Mouse (Mus musculus) MEL (cell line): ENCODE measurements around the gene Wdfy1. TPM values are rescaled to one million over a fixed set of nuclear protein-coding genes. Genes with fewer than 3 reads are reported as not detected.

ENCODE experiments used
- DNase-seq: peaks from one replicate; pipeline ENCODE4 v3.0.0; 2011; ENCODE audit warnings: low read depth, low spot score
- H3K27ac ChIP-seq: 2 replicates; pipeline ENCODE4 v1.5.1; 2012; ENCODE audit warnings: low read depth, mild to moderate bottlenecking, control low read depth, low read length, moderate library complexity; ENCODE audit not compliant: control insufficient read depth
- H3K27me3 ChIP-seq, 2 experiments: fragments of 150-350 bp in 1 of 2; sonication (generic) in 1 of 2; 2 replicates each; pipeline ENCODE4 v1.6.1; 2012; ENCODE audit warnings: low read length in 2 of 2, mild to moderate bottlenecking in 2 of 2, improper control_type of control experiment in 1 of 2, moderate library complexity in 1 of 2; ENCODE audit not compliant: insufficient read depth in 2 of 2, control insufficient read depth in 1 of 2
- H3K36me3 ChIP-seq, 2 experiments: 2 replicates each; pipeline ENCODE4 v1.6.1; 2012 to 2014; ENCODE audit warnings: low read length in 2 of 2, improper control_type of control experiment in 1 of 2, inconsistent platforms in 1 of 2, mild to moderate bottlenecking in 1 of 2; ENCODE audit not compliant: insufficient read depth in 2 of 2, control insufficient read depth in 1 of 2
- H3K4me1 ChIP-seq, 2 experiments: fragments of 150-350 bp in 1 of 2; sonication (generic) in 1 of 2; 2 replicates each; pipeline ENCODE4 v1.6.1; 2012; ENCODE audit warnings: low read length in 2 of 2, improper control_type of control experiment in 1 of 2, mild to moderate bottlenecking in 1 of 2; ENCODE audit not compliant: insufficient read depth in 2 of 2, control insufficient read depth in 1 of 2
- H3K4me3 ChIP-seq, 2 experiments: fragments of 150-350 bp in 1 of 2; sonication (generic) in 1 of 2; 2 replicates each; pipeline ENCODE4 v1.5.1; 2012; ENCODE audit warnings: low read depth in 2 of 2, low read length in 2 of 2, mild to moderate bottlenecking in 2 of 2, moderate library complexity in 2 of 2, control low read depth in 1 of 2, improper control_type of control experiment in 1 of 2; ENCODE audit not compliant: control insufficient read depth in 1 of 2, insufficient read depth in 1 of 2
- H3K79me2 ChIP-seq: 2 replicates; pipeline ENCODE4 v1.6.1; 2012; ENCODE audit warnings: mild to moderate bottlenecking, low read length, moderate library complexity; ENCODE audit not compliant: control insufficient read depth, poor library complexity, insufficient read depth
- H3K9ac ChIP-seq: 2 replicates; pipeline ENCODE4 v1.6.1; 2012; ENCODE audit warnings: low read depth, mild to moderate bottlenecking, control low read depth, low read length, moderate library complexity; ENCODE audit not compliant: control insufficient read depth, poor library complexity, severe bottlenecking
- H3K9me3 ChIP-seq: fragments of 150-350 bp; sonication (generic); replicated peaks from 2 replicates; pipeline ENCODE4 v1.6.1; 2012; ENCODE audit warnings: mild to moderate bottlenecking, low read length, improper control_type of control experiment, moderate library complexity; ENCODE audit not compliant: insufficient read depth
- BHLHE40 ChIP-seq: IDR thresholded peaks from 2 replicates; pipeline ENCODE4 v1.6.1; 2012; ENCODE audit warnings: low read depth, mild to moderate bottlenecking, inconsistent platforms, low read length, improper control_type of control experiment, borderline replicate concordance
- CHD1 ChIP-seq: IDR thresholded peaks from 2 replicates; pipeline ENCODE4 v1.6.1; 2012; ENCODE audit warnings: low read depth, mild to moderate bottlenecking, inconsistent platforms, low read length, improper control_type of control experiment
- CHD2 ChIP-seq: IDR thresholded peaks from 2 replicates; pipeline ENCODE4 v1.6.1; 2011; ENCODE audit warnings: low read length, improper control_type of control experiment
- CTCF ChIP-seq, 3 experiments: IDR thresholded peaks in 2 of 3; conservative IDR thresholded peaks in 1 of 3; 2 replicates each; pipeline ENCODE4 v1.5.1; 2011 to 2012; ENCODE audit warnings: low read length in 3 of 3, low read depth in 2 of 3, mild to moderate bottlenecking in 2 of 3, improper control_type of control experiment in 1 of 3, inconsistent platforms in 1 of 3, mixed read lengths in 1 of 3, moderate library complexity in 1 of 3; ENCODE audit not compliant: control insufficient read depth in 1 of 3, insufficient read depth in 1 of 3, poor library complexity in 1 of 3, severe bottlenecking in 1 of 3
- E2F4 ChIP-seq: IDR thresholded peaks from 2 replicates; pipeline ENCODE4 v1.6.1; 2011; ENCODE audit warnings: low read depth, low read length, improper control_type of control experiment, borderline replicate concordance
- EP300 ChIP-seq, 2 experiments: IDR thresholded peaks; 2 replicates each; pipeline ENCODE4 v1.6.1; 2011; ENCODE audit warnings: improper control_type of control experiment in 2 of 2, low read length in 2 of 2, low read depth in 1 of 2, mild to moderate bottlenecking in 1 of 2
- ETS1 ChIP-seq: IDR thresholded peaks from 2 replicates; pipeline ENCODE4 v1.6.1; 2012; ENCODE audit warnings: low read depth, mild to moderate bottlenecking, inconsistent platforms, low read length, improper control_type of control experiment, moderate library complexity
- GABPA ChIP-seq: IDR thresholded peaks from 2 replicates; pipeline ENCODE4 v1.6.1; 2012; ENCODE audit warnings: low read depth, mild to moderate bottlenecking, inconsistent platforms, low read length, improper control_type of control experiment, moderate library complexity
- JUND ChIP-seq: IDR thresholded peaks from 2 replicates; pipeline ENCODE4 v1.6.1; 2011; ENCODE audit warnings: low read depth, mild to moderate bottlenecking, improper control_type of control experiment, low read length
- KAT2A ChIP-seq: conservative IDR thresholded peaks from 2 replicates; pipeline ENCODE4 v1.6.1; 2012; ENCODE audit warnings: low read depth, low read length, improper control_type of control experiment, inconsistent platforms
- MAFK ChIP-seq: IDR thresholded peaks from 2 replicates; pipeline ENCODE4 v1.6.1; 2011; ENCODE audit warnings: low read depth, mild to moderate bottlenecking, low read length, improper control_type of control experiment, borderline replicate concordance
- MEF2A ChIP-seq: IDR thresholded peaks from 2 replicates; pipeline ENCODE4 v1.6.1; 2014; ENCODE audit warnings: low read depth, mild to moderate bottlenecking, inconsistent platforms, low read length, improper control_type of control experiment; ENCODE audit not compliant: poor library complexity, insufficient replicate concordance, severe bottlenecking; ENCODE audit errors: extremely low read depth
- MYB ChIP-seq: IDR thresholded peaks from 2 replicates; pipeline ENCODE4 v1.6.1; 2011; ENCODE audit warnings: mild to moderate bottlenecking, low read depth, low read length, improper control_type of control experiment
- MYC ChIP-seq: IDR thresholded peaks from 2 replicates; pipeline ENCODE4 v1.6.1; 2011; ENCODE audit warnings: low read depth, mild to moderate bottlenecking, low read length, improper control_type of control experiment, moderate library complexity
- NELFE ChIP-seq: IDR thresholded peaks from 2 replicates; pipeline ENCODE4 v1.6.1; 2011; ENCODE audit warnings: low read depth, low read length, improper control_type of control experiment
- POLR2A ChIP-seq, 2 experiments: IDR thresholded peaks; 2 replicates each; pipeline ENCODE4 v1.6.1; 2011 to 2012; ENCODE audit warnings: low read length in 2 of 2, mild to moderate bottlenecking in 2 of 2, control low read depth in 1 of 2, improper control_type of control experiment in 1 of 2, low read depth in 1 of 2, moderate library complexity in 1 of 2; ENCODE audit not compliant: control insufficient read depth in 1 of 2, insufficient read depth in 1 of 2, poor library complexity in 1 of 2
- POLR2AphosphoS5 ChIP-seq: IDR thresholded peaks from 2 replicates; pipeline ENCODE4 v1.6.1; 2012; ENCODE audit warnings: low read depth, borderline replicate concordance, mild to moderate bottlenecking, inconsistent platforms, low read length, moderate library complexity, mixed read lengths
- RAD21 ChIP-seq: IDR thresholded peaks from 2 replicates; pipeline ENCODE4 v1.6.1; 2011; ENCODE audit warnings: mild to moderate bottlenecking, low read depth, low read length, improper control_type of control experiment
- SIN3A ChIP-seq: IDR thresholded peaks from 2 replicates; pipeline ENCODE4 v1.6.1; 2012; ENCODE audit warnings: low read length, improper control_type of control experiment, inconsistent platforms
- SMC3 ChIP-seq: IDR thresholded peaks from 2 replicates; pipeline ENCODE4 v1.6.1; 2011; ENCODE audit warnings: low read depth, low read length, improper control_type of control experiment
- TAL1 ChIP-seq: IDR thresholded peaks from 2 replicates; pipeline ENCODE4 v1.6.1; 2012; ENCODE audit warnings: mild to moderate bottlenecking, inconsistent platforms, low read length, moderate library complexity, mixed read lengths
- TBP ChIP-seq: IDR thresholded peaks from 2 replicates; pipeline ENCODE4 v1.8.0; 2011; ENCODE audit warnings: low read depth, low read length, improper control_type of control experiment
- TCF12 ChIP-seq: IDR thresholded peaks from 2 replicates; pipeline ENCODE4 v1.6.1; 2014; ENCODE audit warnings: low read depth, mild to moderate bottlenecking, inconsistent platforms, low read length, improper control_type of control experiment, moderate library complexity
- UBTF ChIP-seq: IDR thresholded peaks from 2 replicates; pipeline ENCODE4 v1.6.1; 2012; ENCODE audit warnings: low read depth, mild to moderate bottlenecking, inconsistent platforms, low read length, improper control_type of control experiment, moderate library complexity, borderline replicate concordance; ENCODE audit not compliant: insufficient read depth
- USF1 ChIP-seq: IDR thresholded peaks from 2 replicates; pipeline ENCODE4 v1.6.1; 2014; ENCODE audit warnings: low read depth, mild to moderate bottlenecking, inconsistent platforms, low read length, improper control_type of control experiment, moderate library complexity
- ZC3H11A ChIP-seq: IDR thresholded peaks from 2 replicates; pipeline ENCODE4 v1.6.1; 2012; ENCODE audit warnings: low read depth, mild to moderate bottlenecking, inconsistent platforms, low read length, improper control_type of control experiment
- ZMIZ1 ChIP-seq: IDR thresholded peaks from 2 replicates; pipeline ENCODE4 v1.6.1; 2012; ENCODE audit warnings: low read depth, mild to moderate bottlenecking, inconsistent platforms, low read length, improper control_type of control experiment, moderate library complexity
- ZNF384 ChIP-seq: IDR thresholded peaks from 2 replicates; pipeline ENCODE4 v1.6.1; 2012; ENCODE audit warnings: low read depth, mild to moderate bottlenecking, inconsistent platforms, low read length, improper control_type of control experiment
- polyA plus RNA-seq, 2 experiments: library from polyadenylated mRNA; stranded (reverse) in 1 of 2; unstranded in 1 of 2; fragments of >175 nt in 1 of 2; fragments of >200 nt in 1 of 2; gene quantifications; 2 replicates each; pipeline versions ENCODE4 v1.2.1 to v1.2.4; 2012; ENCODE audit warnings: low replicate concordance in 2 of 2, low read depth in 1 of 2; ENCODE audit not compliant: insufficient read length in 2 of 2, insufficient read depth in 1 of 2, missing spikeins in 1 of 2
- total RNA-seq: library from RNA; depleted of rRNA; stranded (reverse); fragments of 300-350 nt; gene quantifications from 2 replicates; pipeline ENCODE4 v1.2.3, GENCODE M21; 2012

Gene Wdfy1
- total and polyA plus RNA-seq, 3 experiments = 17.6 to 25.0 TPM; not detected in 1

DNA sequence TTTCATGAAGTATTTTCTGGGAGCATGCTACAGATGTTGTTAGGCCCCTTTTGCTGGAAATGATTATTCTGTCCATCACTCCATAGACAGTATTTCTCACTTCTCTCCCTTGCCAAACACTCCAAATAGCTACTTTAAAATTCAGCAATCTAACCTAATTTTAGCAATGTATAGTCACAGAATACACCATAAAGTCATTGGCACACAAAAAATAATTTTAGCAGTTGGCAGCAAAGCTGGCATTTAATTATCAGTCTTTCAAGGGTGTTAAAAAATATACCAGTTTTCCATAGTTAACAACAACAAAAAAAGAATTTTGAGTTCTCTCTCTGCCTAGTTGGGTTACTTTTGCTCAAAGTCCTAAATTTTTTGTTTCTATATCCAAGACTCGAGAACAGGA lies 118.5 kb downstream of the Wdfy1 start:
- Histone ChIP-seq H3K9ac (no peak overlapping the region), H3K27ac (no peak overlapping the region), H3K9me3 (no peaks in the 10 kb centered on the region), H3K4me3 (no peak overlapping the region), H3K79me2 (peaks cover 2% of the 10 kb centered on the region; the same call in 1 of the 2 replicates), H3K27me3 (no peaks in the 10 kb centered on the region), H3K36me3 (no peaks in the 10 kb centered on the region), H3K4me1 (no peaks in the 10 kb centered on the region)
- no peak for DNase-seq
- TF ChIP-seq USF1 (no peak), UBTF (no peak), SIN3A (no peak), MYB (no peak), TCF12 (no peak), MEF2A (no peak), BHLHE40 (no peak), ETS1 (no peak), CHD2 (no peak), KAT2A (no peak), RAD21 (no peak), POLR2AphosphoS5 (no peak), POLR2A (IDR thresholded peaks at IDR 0.05; ENCODE audit: control insufficient read depth in 1 of 2, insufficient read depth in 1 of 2, low read depth in 1 of 2, low read length in 2 of 2, poor library complexity in 1 of 2) (no peak), E2F4 (no peak), SMC3 (no peak), CHD1 (no peak)

DNA sequence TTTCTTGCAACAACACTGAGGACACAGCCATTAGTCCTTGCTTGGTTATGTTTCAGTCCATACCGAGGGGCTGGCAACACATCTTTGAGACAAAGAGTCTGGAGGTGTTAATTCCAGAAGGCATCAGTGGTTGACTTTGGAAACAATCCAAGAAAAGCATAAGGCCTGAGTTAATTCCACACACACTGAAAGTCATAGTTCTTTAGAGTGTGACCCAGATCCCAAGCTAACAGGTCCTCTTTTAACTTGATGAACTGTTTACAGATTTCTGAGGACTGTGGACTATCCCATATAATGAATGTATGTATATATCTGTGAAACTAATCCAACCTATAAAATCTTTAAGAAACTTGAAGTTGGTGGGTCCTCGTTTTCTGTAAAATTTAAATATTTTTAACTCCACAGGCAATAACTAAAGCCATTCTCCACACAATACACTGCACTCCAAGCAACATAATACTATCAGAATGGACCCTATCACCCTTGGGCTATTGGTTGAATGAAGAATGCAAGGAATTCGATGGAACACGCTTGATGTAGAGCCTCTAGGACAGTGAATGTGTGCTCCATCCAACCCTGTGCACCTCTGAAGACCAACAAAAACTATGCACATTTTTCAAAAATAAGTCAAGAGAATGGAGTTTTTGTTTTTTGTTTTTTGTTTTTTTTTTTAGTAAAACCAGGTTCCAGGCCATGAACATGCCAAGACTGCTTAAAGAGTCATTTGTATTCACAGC lies 120.0 kb downstream of the Wdfy1 start:
- TF ChIP-seq GABPA (no peak), EP300 (IDR thresholded peaks at IDR 0.05; ENCODE audit: low read depth in 1 of 2, low read length in 2 of 2) (no peak), RAD21 (no peak), CHD1 (no peak), ZC3H11A (no peak), MEF2A (no peak), E2F4 (no peak), SMC3 (no peak), MYC (no peak), TAL1 (no peak), JUND (no peak), MAFK (no peak), POLR2AphosphoS5 (no peak), ZNF384 (no peak), TBP (no peak), SIN3A (no peak), ZMIZ1 (no peak), CTCF (IDR thresholded peaks at IDR 0.05 in 2 of 3, conservative IDR thresholded peaks at IDR 0.05 in 1 of 3; ENCODE audit: control insufficient read depth in 1 of 3, insufficient read depth in 1 of 3, low read depth in 2 of 3, low read length in 3 of 3, poor library complexity in 1 of 3, severe bottlenecking in 1 of 3) (no peak), NELFE (no peak)
- TF ChIP-seq, all 39 proteins: peak for 0
- no peaks in the 10 kb centered on the region for H3K4me1 ChIP-seq

More for the DNA sequence above, 120.0 kb downstream of the Wdfy1 start:
- H3K79me2 ChIP-seq = peaks cover 2% of the 10 kb centered on the region
- H3K27me3 ChIP-seq = no peaks in the 10 kb centered on the region
- no peaks in the 10 kb centered on the region for H3K9me3 ChIP-seq
- H3K36me3 ChIP-seq = no peaks in the 10 kb centered on the region
- no peak overlapping the region for H3K27ac ChIP-seq
- H3K4me3 ChIP-seq = no peak overlapping the region
- no peak for DNase-seq
- no peak overlapping the region for H3K9ac ChIP-seq
